Mouse (Mus musculus) brain, adult 2 months (tissue): Measurements from ENCODE around the gene Adamts8.

ENCODE experiments used
- DNase-seq: peaks from one replicate; pipeline ENCODE4 v3.0.0; 2011; ENCODE audit warnings: low read depth, low spot score

Adamts8 gene

GRCm38 (mm10) chr9:30985782-30986181 lies 43.4 kb downstream of the Adamts8 start:
- no peak for DNase-seq

GRCm38 (mm10) chr9:30993106-30993505 lies 50.7 kb downstream of the Adamts8 start:
- peak; percentile 20 for DNase-seq

- no peak for DNase-seq
These were observed 54.5 kb downstream of the Adamts8 start for GRCm38 (mm10) chr9:30996590-30997562.

- DNase-seq: peak; percentile 21
These were observed 58.3 kb downstream of the Adamts8 start for GRCm38 (mm10) chr9:31000641-31001040.

- DNase-seq: no peak
These were observed 60.2 kb downstream of the Adamts8 start for GRCm38 (mm10) chr9:31002528-31002927.

GRCm38 (mm10) chr9:31009334-31009733 lies 67.0 kb downstream of the Adamts8 start:
- no peak for DNase-seq

- DNase-seq: no peak
These were observed 67.7 kb downstream of the Adamts8 start for GRCm38 (mm10) chr9:31010040-31010439.

GRCm38 (mm10) chr9:31010749-31011148 lies 68.4 kb downstream of the Adamts8 start:
- peak; percentile 49 for DNase-seq

GRCm38 (mm10) chr9:31011533-31011932 lies 69.2 kb downstream of the Adamts8 start:
- peak; percentile 33 for DNase-seq

GRCm38 (mm10) chr9:31012674-31013073 lies 70.3 kb downstream of the Adamts8 start:
- no peak for DNase-seq

GRCm38 (mm10) chr9:31013415-31013814 lies 71.1 kb downstream of the Adamts8 start:
- DNase-seq: no peak
